Mouse (Mus musculus) ES-Bruce4 (cell line): Measurements from ENCODE around the gene Elf2.
"Not testable (repeated sequence)": the region's sequence is repeated elsewhere in the genome, so short reads cannot be mapped to it uniquely, and the experiment has no call there.

Experiments used
- CTCF ChIP-seq: IDR thresholded peaks from one replicate; pipeline ENCODE4 v1.8.1; 2011; ENCODE audit warnings: low read depth, low read length
- POLR2A ChIP-seq: IDR thresholded peaks from one replicate; pipeline ENCODE4 v1.8.1; 2011; ENCODE audit warnings: low read length; ENCODE audit not compliant: insufficient read depth

DNA sequence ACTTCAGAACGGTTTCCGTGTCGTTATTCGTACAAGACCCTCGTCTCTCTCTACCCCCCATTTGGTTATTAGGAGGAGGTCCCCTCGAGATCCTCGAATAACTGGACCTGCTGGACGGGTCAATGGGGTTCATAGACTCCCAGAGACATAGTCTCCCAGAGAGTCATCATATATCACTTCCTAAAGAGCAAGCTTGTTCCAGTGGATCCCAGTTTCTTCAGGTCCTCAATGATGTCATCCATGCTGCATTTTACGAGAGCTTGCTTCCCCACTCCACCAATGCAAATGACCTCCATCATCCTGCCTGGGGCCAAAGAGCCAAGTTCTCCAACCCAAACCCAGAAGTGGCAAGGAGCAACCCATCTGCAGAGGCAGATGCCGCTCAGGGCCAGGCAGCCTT is 124.1 kb downstream of the Elf2 start:
- not testable (repeated sequence) for TF ChIP-seq POLR2A, CTCF
